In genomic region chr15:50498716-50499115, GRCm38 (mm10) we compare ENCODE assay signal across 20 mouse cellular contexts.
"Had no signal": no experiment of that assay in that cellular context is flagged by ENCODE, and none has a peak within 500 bp of the region (broad histone marks: within the 10 kb centered on the region; RNA-seq: fewer than 3 reads in every experiment).

No protein-coding gene starts in this region.

- H3K4me3 ChIP-seq: lung, embryonic 15.5 days; midbrain, embryonic 13.5 days; midbrain, embryonic 15.5 days; myocyte; neural tube, embryonic 13.5 days; neural tube, embryonic 15.5 days had no signal

- ATAC-seq: lung, postnatal 0 days; midbrain, embryonic 13.5 days; midbrain, embryonic 15.5 days had no signal

- DNase-seq: lung, adult 2 months; lung, postnatal 14 days; lung, postnatal 36 days; retina, postnatal 1 day; right cerebral cortex, adult 18-20 months; right cerebral cortex, postnatal 25 days; right cerebral cortex, postnatal 4 days; spleen, adult 18-20 months; thymus, adult 18-20 months; thymus, postnatal 14 days; thymus, postnatal 36 days had no signal

- H3K27me3 ChIP-seq: lung, embryonic 15.5 days; midbrain, embryonic 13.5 days; midbrain, embryonic 15.5 days; neural tube, embryonic 13.5 days; neural tube, embryonic 15.5 days had no signal

- H3K9ac ChIP-seq: lung, embryonic 15.5 days; midbrain, embryonic 13.5 days; midbrain, embryonic 15.5 days; neural tube, embryonic 13.5 days; neural tube, embryonic 15.5 days had no signal

- H3K27ac ChIP-seq: lung, embryonic 15.5 days; macrophage; midbrain, embryonic 13.5 days; midbrain, embryonic 15.5 days; neural tube, embryonic 13.5 days; neural tube, embryonic 15.5 days had no signal

- H3K36me3 ChIP-seq: lung, embryonic 15.5 days; midbrain, embryonic 13.5 days; midbrain, embryonic 15.5 days; neural tube, embryonic 13.5 days; neural tube, embryonic 15.5 days had no signal

- H3K9me3 ChIP-seq: lung, embryonic 15.5 days; midbrain, embryonic 13.5 days; midbrain, embryonic 15.5 days; neural tube, embryonic 13.5 days; neural tube, embryonic 15.5 days had no signal

- H3K4me1 ChIP-seq: lung, embryonic 15.5 days; midbrain, embryonic 13.5 days; midbrain, embryonic 15.5 days; neural tube, embryonic 13.5 days; neural tube, embryonic 15.5 days had no signal

- H3K4me2 ChIP-seq: lung, embryonic 15.5 days; midbrain, embryonic 11.5 days; midbrain, embryonic 13.5 days; midbrain, embryonic 15.5 days; neural tube, embryonic 13.5 days; neural tube, embryonic 15.5 days had no signal
